Mouse (Mus musculus) thymus, adult 2 months (tissue): ENCODE results near the gene Pkd1l1.
A peak's percentile ranks its signal among the peaks of the same experiment; 100 is the strongest.

Source experiments
- CTCF ChIP-seq: fragments of 200-500 bp; IDR thresholded peaks from 2 replicates; pipeline ENCODE4 v1.5.1; 2012; ENCODE audit warnings: mild to moderate bottlenecking, control low read depth, low read length, moderate library complexity, borderline replicate concordance; ENCODE audit not compliant: control insufficient read depth, poor library complexity, insufficient read depth; ENCODE audit errors: extremely low read depth
- POLR2A ChIP-seq: fragments of 200-500 bp; IDR thresholded peaks from 2 replicates; pipeline ENCODE4 v1.6.1; 2012; ENCODE audit warnings: mild to moderate bottlenecking, low read length, control low read depth, moderate library complexity; ENCODE audit not compliant: control insufficient read depth, poor library complexity, insufficient read depth; ENCODE audit errors: extremely low read depth

DNA sequence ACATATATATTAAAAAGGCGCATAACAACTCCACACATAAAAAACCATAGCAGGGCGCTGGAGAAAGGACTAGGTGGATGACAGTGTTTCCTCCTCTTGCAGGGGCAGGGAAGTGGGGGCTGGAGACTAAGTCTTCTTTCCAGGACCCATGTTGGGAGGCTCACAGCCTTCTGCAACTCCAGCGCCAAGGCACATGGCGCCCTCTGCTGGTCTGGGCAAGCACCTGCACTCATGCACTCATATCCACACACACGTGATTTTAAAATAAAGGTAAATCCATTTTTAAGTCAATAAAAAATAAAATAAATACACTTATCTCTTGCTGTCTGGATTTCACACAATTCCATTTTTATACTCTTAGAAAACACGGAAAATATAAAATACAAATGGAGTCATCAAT lies 16.0 kb downstream of the Pkd1l1 start:
- TF ChIP-seq CTCF (peak; percentile 73; the same call in 1 of the 2 replicates), POLR2A (no peak)
